Mouse (Mus musculus): ENCODE results near the gene Fam78a. TPM values are rescaled to one million over a fixed set of nuclear protein-coding genes. Genes with fewer than 3 reads are reported as not detected.

Gene Fam78a
- total RNA-seq, 1 experiment: 4.1 TPM

DNA sequence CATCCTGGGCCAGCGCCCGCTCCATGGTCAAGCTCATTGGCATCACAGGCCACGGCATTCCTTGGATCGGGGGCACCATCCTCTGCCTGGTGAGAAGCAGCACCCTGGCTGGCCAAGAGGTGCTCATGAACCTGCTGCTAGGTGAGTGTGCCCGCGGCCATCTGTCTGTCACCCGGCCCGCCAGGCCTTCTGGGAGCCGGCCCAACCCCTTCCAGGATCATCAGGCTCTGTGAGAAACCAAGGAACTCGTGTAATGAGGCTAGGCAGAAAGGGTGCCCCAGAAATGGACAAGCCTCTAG lies 11.4 kb upstream of the Fam78a start:
- peak overlapping the region; percentile 23; the same call in 1 of the 2 replicates for H3K9ac ChIP-seq (ENCODE audit: insufficient read depth, low read depth, low read length, poor library complexity, severe bottlenecking)
- H3K9me3 ChIP-seq (ENCODE audit: control insufficient read depth, insufficient read depth, low read depth, low read length): no peaks in the 10 kb centered on the region
- TF ChIP-seq HCFC1 (IDR thresholded peaks at IDR 0.05; ENCODE audit: borderline replicate concordance, insufficient read depth, low read length) (no peak), ZNF384 (IDR thresholded peaks at IDR 0.05; ENCODE audit: low read depth, low read length) (no peak), MAFK (IDR thresholded peaks at IDR 0.05; ENCODE audit: insufficient read depth, low read depth, low read length) (no peak), CHD2 (IDR thresholded peaks at IDR 0.05; ENCODE audit: low read depth, low read length) (no peak), ZC3H11A (IDR thresholded peaks at IDR 0.05; ENCODE audit: borderline replicate concordance, low read depth, low read length) (no peak)
- DNase-seq (ENCODE audit: low read depth, low spot score): no peak
- peak overlapping the region; percentile 40 to 65 for H3K4me3 ChIP-seq (ENCODE audit: insufficient read depth in 1 of 2, low read depth in 1 of 2, low read length in 2 of 2, poor library complexity in 1 of 2, severe bottlenecking in 1 of 2)
- H3K36me3 ChIP-seq (ENCODE audit: control insufficient read depth, insufficient read depth, low read length, poor library complexity, severe bottlenecking): no peaks in the 10 kb centered on the region
- H3K4me1 ChIP-seq (ENCODE audit: control insufficient read depth in 2 of 2, insufficient read depth in 2 of 2, low read length in 2 of 2, poor library complexity in 1 of 2): peaks cover 2 to 5% of the 10 kb centered on the region in 2 experiments; a peak in 1 of 4 replicates
- H3K27ac ChIP-seq (ENCODE audit: insufficient read depth, low read depth, low read length, poor library complexity, severe bottlenecking): no peak overlapping the region
- in situ Hi-C loops (cut with MboI; ENCODE audit: low sequenced_read_pairs in 2 of 2, unreplicated experiment in 2 of 2): no loop called here

DNA sequence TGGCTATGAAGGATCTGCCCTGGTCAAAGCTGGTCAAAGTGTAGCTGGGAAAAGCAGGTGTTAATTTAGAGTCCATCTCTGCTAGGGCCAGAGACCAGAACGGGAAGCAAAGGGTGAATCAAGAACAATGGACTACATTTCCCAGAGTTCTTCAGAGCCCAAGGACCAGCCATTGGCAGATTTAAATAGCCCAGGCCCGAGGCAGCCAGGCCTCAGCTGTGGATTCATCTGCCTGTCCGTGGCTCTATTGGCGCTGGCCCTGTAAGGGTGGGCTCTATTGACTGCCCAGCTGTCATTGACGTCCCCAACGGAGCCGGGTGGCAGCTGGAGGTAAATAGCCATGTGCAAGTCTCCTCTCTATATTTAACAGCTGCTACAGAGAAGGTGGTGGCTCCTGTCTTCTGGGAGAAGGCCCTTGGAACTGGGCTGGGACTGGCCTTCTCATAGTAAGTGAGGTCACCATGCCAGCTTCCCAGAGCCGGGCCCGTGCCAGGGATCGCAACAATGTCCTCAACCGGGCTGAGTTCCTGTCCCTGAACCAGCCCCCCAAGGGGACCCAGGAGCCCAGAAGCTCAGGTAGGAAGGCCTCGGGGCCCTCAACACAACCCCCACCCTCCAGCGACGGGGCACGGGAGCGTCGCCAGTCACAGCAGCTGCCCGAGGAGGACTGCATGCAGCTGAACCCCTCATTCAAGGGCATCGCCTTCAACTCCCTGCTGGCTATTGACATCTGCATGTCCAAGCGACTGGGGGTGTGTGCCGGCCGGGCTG lies 10.9 kb upstream of the Fam78a start, which contains the start of gene Plpp7:
Gene Plpp7 (plus strand): TSS at position 178 of the 771 bp plus-strand sequence.
- no peaks in the 10 kb centered on the region for H3K36me3 ChIP-seq (ENCODE audit: control insufficient read depth, insufficient read depth, low read length, poor library complexity, severe bottlenecking)
- DNase-seq (ENCODE audit: low read depth, low spot score): no peak
- peak within 1 kb of the TSS; percentile 40 to 65 for H3K4me3 ChIP-seq (ENCODE audit: insufficient read depth in 1 of 2, low read depth in 1 of 2, low read length in 2 of 2, poor library complexity in 1 of 2, severe bottlenecking in 1 of 2)
- peak; percentile 90 for TF ChIP-seq HCFC1 (IDR thresholded peaks at IDR 0.05; ENCODE audit: borderline replicate concordance, insufficient read depth, low read length)
- no peak for TF ChIP-seq ZC3H11A (IDR thresholded peaks at IDR 0.05; ENCODE audit: borderline replicate concordance, low read depth, low read length)
- H3K9ac ChIP-seq (ENCODE audit: insufficient read depth, low read depth, low read length, poor library complexity, severe bottlenecking): peak within 1 kb of the TSS; percentile 23; the same call in 1 of the 2 replicates
- H3K4me1 ChIP-seq (ENCODE audit: control insufficient read depth in 2 of 2, insufficient read depth in 2 of 2, low read length in 2 of 2, poor library complexity in 1 of 2): peaks cover 2 to 5% of the 10 kb centered on the region in 2 experiments; a peak in 1 of 4 replicates
- in situ Hi-C loops (cut with MboI; ENCODE audit: low sequenced_read_pairs in 2 of 2, unreplicated experiment in 2 of 2): no loop called here
- no peaks in the 10 kb centered on the region for H3K9me3 ChIP-seq (ENCODE audit: control insufficient read depth, insufficient read depth, low read depth, low read length)
- H3K27ac ChIP-seq (ENCODE audit: insufficient read depth, low read depth, low read length, poor library complexity, severe bottlenecking): no peak within 1 kb of the TSS

DNA sequence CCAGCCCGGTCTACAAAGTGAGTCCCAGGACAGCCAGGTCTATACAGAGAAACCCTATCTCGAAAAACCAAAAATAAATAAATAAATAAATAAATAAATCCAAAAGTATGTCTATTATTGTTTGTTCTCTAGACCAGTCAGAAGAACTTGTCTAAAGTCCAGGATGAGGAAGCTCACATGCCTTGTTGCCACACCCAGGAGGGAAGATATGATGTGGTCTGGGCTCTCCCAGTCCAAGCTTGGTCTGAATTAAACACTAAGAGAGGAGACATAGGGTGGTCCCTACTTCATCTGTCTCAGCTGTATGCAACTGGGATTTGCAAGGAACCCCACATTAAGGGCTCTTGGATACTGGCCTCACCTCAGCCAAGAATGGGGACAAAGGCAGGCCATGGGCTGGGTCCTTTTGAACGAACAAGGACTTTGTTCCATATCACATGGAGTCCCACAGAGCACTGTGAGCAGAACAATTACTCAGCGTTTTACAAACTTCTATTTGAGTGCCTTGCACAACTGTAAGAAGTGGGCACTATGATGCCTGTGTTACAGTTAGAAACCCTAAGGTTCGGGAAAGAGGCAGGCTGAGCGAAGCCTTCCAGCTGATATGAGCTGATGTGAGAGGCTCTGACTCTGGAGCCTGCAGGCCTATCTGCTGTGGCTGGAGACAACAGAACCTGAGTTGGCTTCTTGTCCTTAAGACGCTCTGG lies 9.5 kb upstream of the Fam78a start:
- Histone ChIP-seq H3K9me3 (ENCODE audit: control insufficient read depth, insufficient read depth, low read depth, low read length) (no peaks in the 10 kb centered on the region), H3K4me3 (ENCODE audit: insufficient read depth in 1 of 2, low read depth in 1 of 2, low read length in 2 of 2, poor library complexity in 1 of 2, severe bottlenecking in 1 of 2) (no peak overlapping the region), H3K36me3 (ENCODE audit: control insufficient read depth, insufficient read depth, low read length, poor library complexity, severe bottlenecking) (no peaks in the 10 kb centered on the region), H3K27ac (ENCODE audit: insufficient read depth, low read depth, low read length, poor library complexity, severe bottlenecking) (no peak overlapping the region), H3K4me1 (ENCODE audit: control insufficient read depth in 2 of 2, insufficient read depth in 2 of 2, low read length in 2 of 2, poor library complexity in 1 of 2) (peaks cover 2 to 6% of the 10 kb centered on the region in 2 experiments; a peak in 1 of 4 replicates), H3K9ac (ENCODE audit: insufficient read depth, low read depth, low read length, poor library complexity, severe bottlenecking) (no peak overlapping the region)
- in situ Hi-C loops (cut with MboI; ENCODE audit: low sequenced_read_pairs in 2 of 2, unreplicated experiment in 2 of 2): no loop called here
- no peak for DNase-seq (ENCODE audit: low read depth, low spot score)
- TF ChIP-seq MAFK (IDR thresholded peaks at IDR 0.05; ENCODE audit: insufficient read depth, low read depth, low read length) (no peak), ZC3H11A (IDR thresholded peaks at IDR 0.05; ENCODE audit: borderline replicate concordance, low read depth, low read length) (no peak), CHD2 (IDR thresholded peaks at IDR 0.05; ENCODE audit: low read depth, low read length) (no peak), HCFC1 (IDR thresholded peaks at IDR 0.05; ENCODE audit: borderline replicate concordance, insufficient read depth, low read length) (no peak), ZNF384 (IDR thresholded peaks at IDR 0.05; ENCODE audit: low read depth, low read length) (no peak)

DNA sequence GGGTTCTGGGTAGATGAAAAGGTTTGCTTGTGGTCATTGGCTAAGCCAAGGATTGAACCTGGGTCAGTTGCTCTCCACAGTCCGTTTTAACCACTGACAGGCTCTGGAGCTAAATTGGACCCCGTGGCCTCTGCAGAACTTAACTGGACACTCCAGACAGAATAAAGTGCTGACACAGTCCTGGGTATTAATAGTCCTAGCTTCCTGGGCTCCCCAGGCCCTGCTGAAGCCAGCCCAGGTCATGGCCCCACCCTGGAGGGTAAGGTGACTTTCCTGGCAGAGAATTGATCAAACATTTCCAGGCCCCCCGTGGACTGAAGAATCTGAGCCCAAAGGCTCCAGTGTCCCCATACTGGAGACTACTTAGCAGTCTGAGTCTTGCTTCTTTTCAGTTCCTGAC lies 7.3 kb upstream of the Fam78a start:
- Histone ChIP-seq H3K9ac (ENCODE audit: insufficient read depth, low read depth, low read length, poor library complexity, severe bottlenecking) (no peak overlapping the region), H3K9me3 (ENCODE audit: control insufficient read depth, insufficient read depth, low read depth, low read length) (no peaks in the 10 kb centered on the region), H3K4me1 (ENCODE audit: control insufficient read depth in 2 of 2, insufficient read depth in 2 of 2, low read length in 2 of 2, poor library complexity in 1 of 2) (peaks cover 3 to 14% of the 10 kb centered on the region in 2 experiments; a peak in 1 of 4 replicates), H3K4me3 (ENCODE audit: insufficient read depth in 1 of 2, low read depth in 1 of 2, low read length in 2 of 2, poor library complexity in 1 of 2, severe bottlenecking in 1 of 2) (no peak overlapping the region), H3K27ac (ENCODE audit: insufficient read depth, low read depth, low read length, poor library complexity, severe bottlenecking) (no peak overlapping the region), H3K36me3 (ENCODE audit: control insufficient read depth, insufficient read depth, low read length, poor library complexity, severe bottlenecking) (no peaks in the 10 kb centered on the region)
- TF ChIP-seq CHD2 (IDR thresholded peaks at IDR 0.05; ENCODE audit: low read depth, low read length) (no peak), ZNF384 (IDR thresholded peaks at IDR 0.05; ENCODE audit: low read depth, low read length) (no peak), ZC3H11A (IDR thresholded peaks at IDR 0.05; ENCODE audit: borderline replicate concordance, low read depth, low read length) (no peak), MAFK (IDR thresholded peaks at IDR 0.05; ENCODE audit: insufficient read depth, low read depth, low read length) (no peak), HCFC1 (IDR thresholded peaks at IDR 0.05; ENCODE audit: borderline replicate concordance, insufficient read depth, low read length) (no peak)
- in situ Hi-C loops (cut with MboI; ENCODE audit: low sequenced_read_pairs in 2 of 2, unreplicated experiment in 2 of 2): no loop called here
- no peak for DNase-seq (ENCODE audit: low read depth, low spot score)

All from ES-E14 (cell line).